Mouse (Mus musculus) liver (tissue): ENCODE measurements at regions not wholly inside any gene's neighbourhood (a gene's known extent, or its start where the extent isn't known, plus 50 kb on each side); places are given as distances from the start of the nearest gene placed in this dataset.

Experiments used
- DNase-seq: peaks from one replicate; pipeline ENCODE4 v3.0.0-alpha.2; 2020; ENCODE audit warnings: mixed read lengths

- no peak for DNase-seq
Observed at GRCm38 (mm10) chr3:132237344-132237743, 152.3 kb downstream of the Dkk2 start.

- DNase-seq = no peak
Observed at GRCm38 (mm10) chr3:132257834-132258233, 172.7 kb downstream of the Dkk2 start.

DNA sequence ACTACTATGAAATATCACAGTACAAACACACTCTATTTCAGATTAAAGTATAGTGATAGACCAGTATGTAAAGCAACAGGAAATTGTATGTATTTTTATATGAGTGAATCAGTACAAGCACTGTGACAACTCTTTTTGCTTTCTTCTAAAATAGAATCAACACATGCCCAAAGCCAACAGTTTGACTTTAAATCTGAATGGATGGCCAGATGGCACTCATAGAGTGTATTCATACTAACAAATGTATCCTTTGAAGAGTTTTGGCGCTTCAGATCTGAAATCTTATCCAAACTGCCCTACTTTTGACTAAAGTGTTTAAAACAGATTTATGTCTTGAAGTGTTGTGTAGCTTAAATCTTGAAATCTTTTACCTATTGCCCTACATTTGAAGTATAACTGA, 184.5 kb downstream of the Dkk2 start:
- no peak for DNase-seq

DNA sequence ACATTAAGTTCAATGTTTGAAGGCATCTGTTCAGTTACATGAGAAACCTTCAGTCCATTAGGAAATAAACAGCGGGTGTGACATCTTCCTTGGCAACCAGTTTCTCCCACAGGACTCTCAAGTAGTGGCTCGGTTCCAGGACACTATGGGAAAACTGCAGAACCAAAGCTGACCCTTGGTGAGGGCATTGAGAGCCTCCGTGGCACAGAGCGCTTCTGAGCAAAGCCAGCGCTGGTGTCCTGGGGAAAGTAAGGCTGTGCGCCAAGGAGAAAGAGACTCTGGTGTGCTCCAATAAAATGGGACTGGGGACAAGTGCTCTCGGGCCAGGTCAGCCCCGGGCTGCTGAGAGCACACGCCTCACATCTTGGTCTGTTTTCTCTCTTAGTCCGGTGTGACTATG, 189.7 kb downstream of the Dkk2 start:
- no peak for DNase-seq

GRCm38 (mm10) chr3:132277771-132278170, 192.7 kb downstream of the Dkk2 start:
- no peak for DNase-seq

DNA sequence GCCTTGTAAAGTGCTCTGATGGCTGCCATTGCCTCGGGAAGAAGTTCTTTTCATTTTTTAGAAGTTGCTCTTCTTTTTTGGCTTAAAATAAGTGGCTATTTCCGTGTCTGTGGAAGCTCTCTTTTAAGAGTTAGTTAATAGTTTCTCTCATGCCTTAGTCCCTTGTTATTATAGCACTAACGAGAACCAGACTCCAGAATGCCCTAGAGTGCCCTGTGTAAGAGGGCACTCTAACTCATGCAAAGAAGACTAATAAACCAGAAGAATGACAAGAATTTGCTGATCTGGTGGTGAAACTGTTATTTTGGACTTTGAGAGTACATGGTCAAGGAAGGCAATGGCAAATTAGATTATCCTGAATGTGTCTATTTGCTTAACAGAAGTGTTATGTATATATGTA, 202.6 kb downstream of the Dkk2 start:
- no peak for DNase-seq

DNA sequence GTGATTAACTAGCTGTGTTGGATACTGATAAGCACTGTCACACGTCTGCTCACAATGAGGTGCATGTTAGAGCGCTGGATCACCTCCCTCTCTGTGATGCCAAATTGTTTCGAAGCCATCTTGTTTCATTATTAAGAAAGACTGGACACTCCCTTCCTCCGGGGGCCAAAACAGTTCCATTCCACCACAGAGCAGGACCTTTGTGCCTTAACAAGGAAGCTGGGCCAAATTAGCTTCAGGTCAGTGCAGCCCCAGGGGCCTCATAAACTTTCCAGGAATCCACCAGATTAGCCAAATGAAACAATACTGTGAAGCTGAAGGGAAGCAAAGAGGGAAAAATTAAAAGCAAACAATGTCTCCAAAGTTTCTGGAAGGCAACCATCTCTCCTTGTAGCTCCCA, 241.9 kb downstream of the Dkk2 start:
- DNase-seq = no peak

DNA sequence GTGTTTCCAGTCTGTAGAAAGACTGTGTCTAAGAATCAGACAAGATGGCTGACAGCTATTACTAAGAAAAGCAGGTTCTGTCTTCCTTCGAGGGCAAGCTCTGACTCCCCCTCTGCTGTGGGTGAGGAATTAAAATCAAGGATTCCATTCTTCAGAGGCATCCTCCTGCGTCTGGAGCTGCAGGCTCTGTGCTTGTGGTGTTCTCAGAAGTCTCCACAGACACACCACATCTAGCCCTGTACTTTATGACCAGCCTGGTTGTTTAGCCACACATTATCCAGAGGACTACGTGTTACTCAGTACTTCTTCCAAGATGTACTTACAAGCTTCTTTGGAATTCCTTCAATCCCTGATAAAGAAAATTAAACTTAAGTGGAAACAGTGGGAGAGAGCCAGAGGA, 258.5 kb downstream of the Dkk2 start:
- no peak for DNase-seq

- no peak for DNase-seq
Observed at GRCm38 (mm10) chr3:132345856-132346255, 260.8 kb downstream of the Dkk2 start.

DNA sequence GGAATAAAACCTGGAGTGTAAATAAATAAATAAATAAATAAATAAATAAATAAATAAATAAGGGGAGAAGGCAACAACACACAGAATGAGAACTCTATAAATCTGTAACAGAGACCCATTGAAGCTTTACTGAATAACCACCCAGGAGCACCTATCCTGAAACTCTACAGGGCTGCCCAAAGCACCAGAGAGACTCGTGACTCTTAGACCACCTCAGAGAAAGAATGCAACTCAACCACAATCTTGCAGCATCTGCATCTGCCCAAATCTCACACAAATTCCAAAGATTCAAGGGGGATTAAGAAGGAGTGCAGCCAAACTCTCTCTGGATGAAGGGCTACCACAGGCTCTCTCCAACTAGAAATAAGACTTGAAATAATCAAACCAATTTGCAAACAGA, 264.5 kb downstream of the Dkk2 start:
- DNase-seq = no peak

- DNase-seq = no peak
Observed at GRCm38 (mm10) chr3:132353204-132353603, 268.1 kb downstream of the Dkk2 start.

DNA sequence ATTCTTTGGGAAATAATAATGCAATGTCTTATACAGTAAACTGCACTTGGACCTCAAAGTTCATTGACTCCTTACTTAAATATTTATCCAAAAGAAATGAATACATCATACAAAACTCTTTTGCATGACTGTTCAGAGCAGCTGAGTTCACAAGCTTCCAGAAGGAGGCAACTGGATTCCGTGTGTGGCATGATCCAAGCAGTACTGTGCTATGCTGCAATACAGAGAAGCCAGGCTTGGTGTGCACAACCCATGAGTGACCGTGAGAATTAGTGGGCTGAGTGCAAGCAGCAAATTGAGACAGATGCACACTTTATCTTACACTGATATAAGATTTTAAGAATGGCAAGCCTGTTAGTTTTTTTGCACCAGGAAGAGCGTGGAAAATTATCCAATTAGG, 270.0 kb upstream of the Gimd1 start:
- DNase-seq = peak; percentile 3

- DNase-seq = no peak
Observed at GRCm38 (mm10) chr3:132375579-132375978, 254.0 kb upstream of the Gimd1 start.

DNA sequence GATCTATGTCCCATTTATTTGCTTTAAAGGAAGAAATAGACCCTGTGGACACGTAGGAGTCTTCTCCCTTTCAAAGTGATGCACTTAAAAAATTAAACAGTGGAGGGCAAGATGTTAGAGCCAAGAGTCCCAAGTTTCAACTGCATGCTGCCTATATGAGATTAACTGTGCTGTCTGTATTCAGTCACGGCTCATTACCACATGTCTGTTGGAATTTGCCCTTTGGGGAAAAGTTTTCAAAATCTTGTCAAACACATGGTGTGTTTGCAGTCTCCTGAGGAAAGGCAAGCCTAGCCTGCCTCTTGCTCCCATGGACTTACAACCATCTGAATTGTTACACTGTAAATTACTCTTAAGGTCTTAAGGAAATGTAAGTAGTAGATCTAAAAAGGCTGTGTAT, 211.9 kb upstream of the Gimd1 start:
- DNase-seq = no peak

DNA sequence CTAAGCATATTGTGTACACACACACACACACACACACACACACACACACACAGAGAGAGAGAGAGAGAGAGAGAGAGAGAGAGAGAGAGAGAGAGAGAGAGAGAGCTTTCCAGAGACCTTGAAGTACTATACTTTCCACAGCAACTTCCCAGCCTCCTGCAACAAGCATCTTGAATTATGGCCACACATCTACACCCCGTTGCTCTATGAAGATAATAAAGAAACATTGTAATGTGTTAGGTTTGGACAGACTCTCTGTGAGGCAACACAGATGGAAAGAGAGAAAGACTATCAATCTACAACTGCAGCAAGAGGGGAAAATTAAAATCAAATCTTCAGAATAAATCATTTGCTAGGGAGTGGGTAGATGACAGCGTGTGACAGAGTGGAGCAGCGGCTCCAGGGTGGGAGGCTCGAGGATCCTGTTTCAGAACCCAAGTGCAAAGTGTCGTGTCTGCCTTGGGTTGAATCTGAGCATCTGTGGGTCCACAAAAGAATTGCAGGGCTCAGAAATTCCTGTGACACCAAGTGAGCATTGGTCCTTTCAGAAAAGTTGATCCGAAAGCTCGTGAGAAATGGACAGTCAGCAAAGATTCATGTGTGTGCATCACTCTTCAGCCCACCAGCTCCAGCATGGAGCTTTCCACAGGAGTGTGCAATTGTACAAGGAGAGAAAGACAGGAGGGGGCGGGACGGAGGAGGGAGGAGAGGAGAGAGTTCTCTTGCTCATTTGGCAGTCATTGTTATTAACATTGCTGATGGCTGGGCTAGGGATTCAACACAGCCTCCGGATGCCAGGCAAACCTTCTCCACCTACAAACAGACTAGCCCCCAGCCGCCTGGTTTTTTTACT, 203.6 kb upstream of the Gimd1 start:
- peak; percentile 3 for DNase-seq

DNA sequence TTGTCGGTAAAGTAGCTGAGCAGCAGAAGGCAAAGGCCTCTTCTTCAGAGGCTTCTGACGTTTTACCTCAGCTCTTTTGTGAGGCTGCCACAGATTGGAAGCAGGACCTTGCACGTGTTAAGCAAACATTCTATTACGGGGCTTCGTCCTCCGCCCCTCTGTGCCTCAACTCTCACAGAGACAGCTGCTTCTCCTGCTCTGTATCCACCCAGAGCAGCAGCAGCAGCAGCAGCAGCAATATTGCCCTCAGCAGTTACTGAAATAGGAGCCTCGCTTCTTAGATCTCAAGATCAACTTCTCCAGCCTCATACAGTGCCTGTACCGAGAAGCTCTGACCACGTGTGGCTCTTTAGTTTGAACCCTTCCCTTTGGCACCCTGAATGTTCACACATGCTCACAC, 202.4 kb upstream of the Gimd1 start:
- DNase-seq = peak; percentile 4

- no peak for DNase-seq
Observed at GRCm38 (mm10) chr3:132428148-132428547, 201.5 kb upstream of the Gimd1 start.

- no peak for DNase-seq
Observed at GRCm38 (mm10) chr3:132431805-132432204, 197.8 kb upstream of the Gimd1 start.

GRCm38 (mm10) chr3:132441226-132441625, 188.4 kb upstream of the Gimd1 start:
- no peak for DNase-seq

DNA sequence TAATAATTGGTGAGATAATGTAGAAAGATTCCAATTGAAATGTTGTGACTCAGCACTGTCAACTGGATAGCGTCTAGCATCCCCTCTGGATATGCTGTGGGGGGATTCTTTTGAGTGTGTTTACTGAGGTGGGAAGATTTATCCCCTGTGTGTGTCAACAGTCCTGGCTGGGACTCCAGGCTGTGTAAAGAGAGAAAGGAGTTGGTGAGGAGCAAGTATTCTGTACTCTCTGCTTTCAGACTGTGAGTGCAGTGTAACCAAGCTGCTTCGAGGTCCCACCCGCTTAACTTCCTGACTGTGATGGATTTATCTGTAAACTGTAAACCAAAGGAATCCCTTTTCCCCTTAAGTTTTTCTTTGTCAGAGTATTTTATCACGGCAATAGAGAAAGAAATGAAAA, 175.7 kb upstream of the Gimd1 start:
- DNase-seq = no peak

DNA sequence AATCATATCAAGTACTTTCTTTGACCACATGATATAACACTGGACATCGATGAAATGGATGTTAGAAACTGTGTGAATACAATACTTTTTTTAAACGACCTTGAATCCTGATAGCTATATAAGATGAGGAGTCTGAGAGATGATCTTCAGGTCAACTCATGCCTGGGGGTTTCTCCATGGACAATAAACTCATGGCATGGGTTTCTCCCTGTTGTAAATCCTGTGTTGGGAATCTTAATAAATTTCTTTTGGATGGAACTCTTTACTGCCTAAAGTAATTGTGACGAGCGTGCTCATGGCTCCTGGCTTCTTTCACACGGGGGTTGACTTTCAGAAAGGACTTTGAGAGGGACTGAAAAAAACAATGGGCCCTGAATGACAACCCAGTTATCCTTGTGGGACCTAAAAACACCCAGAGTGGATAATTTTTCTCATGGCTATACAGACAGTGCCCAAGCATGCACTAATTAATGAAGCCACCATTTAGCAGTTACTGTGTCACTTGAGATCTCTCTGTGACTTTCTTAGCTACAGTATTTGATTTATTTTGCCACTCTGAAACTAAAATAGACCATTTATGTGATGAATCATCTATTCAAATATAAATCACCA, 167.2 kb upstream of the Gimd1 start:
- DNase-seq = no peak

- no peak for DNase-seq
Observed at GRCm38 (mm10) chr3:132471070-132471469, 158.6 kb upstream of the Gimd1 start.

DNA sequence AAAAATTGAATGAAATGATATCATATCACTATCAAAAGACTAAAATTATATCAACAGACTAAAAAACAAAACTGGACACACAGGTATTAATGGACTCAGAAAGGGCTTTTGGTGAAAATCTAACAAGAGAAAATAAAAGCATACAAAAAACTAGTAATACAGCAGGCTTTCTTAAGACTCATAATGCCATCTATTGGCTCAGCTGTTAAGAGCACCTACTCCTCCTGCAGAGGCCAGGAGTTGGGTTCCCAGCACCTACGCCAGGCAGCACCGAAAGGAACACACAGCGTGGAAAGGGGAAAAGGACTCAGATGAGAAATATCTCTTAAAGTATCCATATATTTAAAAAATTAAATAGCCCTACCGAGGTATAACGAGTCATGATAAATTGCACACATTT, 151.9 kb upstream of the Gimd1 start:
- DNase-seq = no peak

DNA sequence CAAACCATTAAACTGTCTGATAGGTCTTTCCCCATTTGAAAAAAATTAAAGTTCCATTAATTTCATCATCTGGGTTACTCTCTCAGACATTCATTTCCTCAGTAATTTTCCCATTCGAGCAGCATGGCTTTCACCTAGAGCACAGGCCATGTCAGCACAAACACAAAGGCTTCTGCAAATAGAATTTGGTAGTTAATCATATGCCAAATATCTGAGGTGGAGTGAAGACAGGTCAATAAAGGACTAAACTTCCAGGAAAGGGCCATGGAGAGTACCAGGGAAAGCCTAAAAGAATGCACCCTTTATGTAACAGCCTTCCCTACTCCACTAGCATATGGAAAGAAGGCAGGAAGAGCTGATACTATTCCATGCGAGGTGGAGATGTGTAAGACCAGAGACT, 150.3 kb upstream of the Gimd1 start:
- DNase-seq = no peak

DNA sequence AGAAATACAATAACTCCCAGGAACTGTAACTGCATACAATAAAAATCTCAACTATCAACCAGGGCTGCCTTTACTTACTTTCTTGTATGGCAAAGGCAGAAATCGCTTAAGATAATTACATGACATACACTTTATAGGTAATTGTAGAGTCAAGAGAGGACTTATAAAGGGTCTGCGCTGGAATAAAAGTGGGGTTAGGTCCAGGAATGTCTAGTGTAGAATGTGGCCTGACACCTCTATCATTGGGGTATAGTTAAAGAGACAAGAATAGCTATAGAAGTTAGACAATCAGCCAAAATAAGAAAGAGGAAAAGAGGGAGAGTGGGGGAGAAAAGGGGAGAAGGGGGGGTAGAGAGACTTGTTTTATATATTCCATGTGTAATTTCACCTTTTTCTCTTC, 144.8 kb upstream of the Gimd1 start:
- no peak for DNase-seq
